Comparison of ENCODE assay signal across 8 mouse cellular contexts in the genomic region with DNA sequence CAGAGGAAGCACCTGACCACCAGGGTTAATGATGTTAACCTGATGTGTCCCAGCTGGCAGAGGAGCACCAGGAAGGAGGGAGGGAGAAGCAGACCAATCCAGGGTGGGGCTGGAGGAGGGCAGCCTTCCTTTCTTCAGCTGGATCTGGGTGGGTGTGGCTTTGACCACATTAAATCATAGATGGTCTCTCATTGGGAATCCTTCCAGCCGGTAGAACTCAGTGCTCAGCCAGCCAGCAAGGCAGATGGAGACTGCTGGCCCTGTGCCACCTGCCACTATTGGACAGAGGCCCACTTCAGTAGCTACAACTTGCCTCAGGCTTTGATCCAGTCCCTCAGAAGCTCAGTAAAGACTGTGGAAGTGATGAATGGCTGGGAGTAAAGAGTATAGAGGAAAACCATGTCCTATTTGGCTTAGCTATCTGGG.
DNase-seq lines count a peak whose midpoint lies in the region; ATAC-seq and TF ChIP-seq lines count a peak whose summit lies in the region.

No protein-coding gene starts in this region.

- peak; percentile 39; the same call in 1 of the 2 replicates for ATAC-seq in midbrain, embryonic 16.5 days
- no peak for ATAC-seq in midbrain, embryonic 11.5 days (ENCODE audit: low FRiP score)
- peak; percentile 89 for ATAC-seq in hindbrain, postnatal 0 days

- peaks cover 8% of the 10 kb centered on the region; the same call in 1 of the 2 replicates for H3K9me3 ChIP-seq in midbrain, embryonic 16.5 days (replicated peaks; ENCODE audit: control insufficient read depth, low read length, poor library complexity, severe bottlenecking)
- peaks cover 2% of the 10 kb centered on the region; the same call in 1 of the 2 replicates for H3K9me3 ChIP-seq in midbrain, embryonic 11.5 days (ENCODE audit: control insufficient read depth, low read length)
- H3K9me3 ChIP-seq in hindbrain, postnatal 0 days (ENCODE audit: low read length) = peaks cover 4% of the 10 kb centered on the region

- no peak overlapping the region for H3K9ac ChIP-seq in midbrain, embryonic 16.5 days (ENCODE audit: low read depth, low read length)
- H3K9ac ChIP-seq in midbrain, embryonic 11.5 days (ENCODE audit: low read length) = no peak overlapping the region
- no peak overlapping the region for H3K9ac ChIP-seq in hindbrain, postnatal 0 days (replicated peaks; ENCODE audit: low read length)

- H3K27ac ChIP-seq in midbrain, embryonic 16.5 days (ENCODE audit: low read length) = 0 out of 2 replicates have a peak overlapping the region, but pooled peaks have one; percentile 28
- H3K27ac ChIP-seq in midbrain, embryonic 11.5 days (ENCODE audit: low read depth, low read length) = no peak overlapping the region
- no peak overlapping the region for H3K27ac ChIP-seq in hindbrain, postnatal 0 days

- no peak overlapping the region for H3K4me3 ChIP-seq in midbrain, embryonic 16.5 days (ENCODE audit: low read depth, low read length)
- no peak overlapping the region for H3K4me3 ChIP-seq in midbrain, embryonic 11.5 days (ENCODE audit: low read depth, low read length)
- no peak overlapping the region for H3K4me3 ChIP-seq in hindbrain, postnatal 0 days (ENCODE audit: low read length)

- no peak overlapping the region for H3K4me2 ChIP-seq in midbrain, embryonic 16.5 days (ENCODE audit: low read length)
- no peak overlapping the region for H3K4me2 ChIP-seq in midbrain, embryonic 11.5 days
- H3K4me2 ChIP-seq in hindbrain, postnatal 0 days (ENCODE audit: low read depth, low read length) = no peak overlapping the region

- no peak for DNase-seq in midbrain, embryonic 11.5 days (ENCODE audit: low spot score, missing footprints)
- DNase-seq in cerebellum, adult 9-11 months = peak; percentile 73
- peak; percentile 92 for DNase-seq in hindbrain, postnatal 0 days (ENCODE audit: low spot score)
- DNase-seq in layer of hippocampus, postnatal 25 days (ENCODE audit: extremely low spot score in 1 of 2, low spot score in 1 of 2) = peak; percentile 42 to 73
- DNase-seq in right cerebral cortex, postnatal 25 days = peak; percentile 45
- no peak for DNase-seq in spleen, postnatal 4 days (ENCODE audit: low spot score in 2 of 2)
- DNase-seq in spleen, postnatal 14 days (ENCODE audit: low spot score in 2 of 2) = no peak

- H3K27me3 ChIP-seq in midbrain, embryonic 16.5 days (ENCODE audit: control insufficient read depth, insufficient read depth, low read depth, low read length) = no peaks in the 10 kb centered on the region
- no peaks in the 10 kb centered on the region for H3K27me3 ChIP-seq in midbrain, embryonic 11.5 days (ENCODE audit: control insufficient read depth, insufficient read depth, low read length)
- no peaks in the 10 kb centered on the region for H3K27me3 ChIP-seq in hindbrain, postnatal 0 days (ENCODE audit: insufficient read depth, low read length)

- TF ChIP-seq CTCF in hindbrain, postnatal 0 days (IDR thresholded peaks at IDR 0.05; ENCODE audit: low read depth) = no peak

- no peaks in the 10 kb centered on the region for H3K36me3 ChIP-seq in midbrain, embryonic 16.5 days (ENCODE audit: control insufficient read depth, insufficient read depth, low read length)
- H3K36me3 ChIP-seq in midbrain, embryonic 11.5 days (ENCODE audit: control insufficient read depth, insufficient read depth, low read length) = no peaks in the 10 kb centered on the region
- no peaks in the 10 kb centered on the region for H3K36me3 ChIP-seq in hindbrain, postnatal 0 days (ENCODE audit: insufficient read depth, low read length)

- no peaks in the 10 kb centered on the region for H3K4me1 ChIP-seq in midbrain, embryonic 16.5 days (ENCODE audit: control insufficient read depth, insufficient read depth, low read length)
- H3K4me1 ChIP-seq in midbrain, embryonic 11.5 days (ENCODE audit: control insufficient read depth, insufficient read depth, low read length) = no peaks in the 10 kb centered on the region
- H3K4me1 ChIP-seq in hindbrain, postnatal 0 days (ENCODE audit: insufficient read depth, low read length) = no peaks in the 10 kb centered on the region

- 32% methylated on average over 1 of the region's 1 CpGs for WGBS in midbrain, embryonic 16.5 days
- 79% methylated on average over 1 of the region's 1 CpGs for WGBS in midbrain, embryonic 11.5 days
- WGBS in hindbrain, postnatal 0 days = 7% methylated on average over 1 of the region's 1 CpGs

Comparison
In these comparisons a context has a peak if more than half of its experiments do, and no peak if none do; other contexts are left out.
1. DNase-seq: peak in cerebellum, adult 9-11 months (single experiment), hindbrain, postnatal 0 days (single experiment), layer of hippocampus, postnatal 25 days (2 of 2) and right cerebral cortex, postnatal 25 days (single experiment); none in midbrain, embryonic 11.5 days (single experiment), spleen, postnatal 4 days (0 of 2) and spleen, postnatal 14 days (0 of 2).